Mouse (Mus musculus): Measurements from ENCODE around the gene Zbtb38.

Gene Zbtb38

GRCm38 (mm10) chr9:96731039-96731895 lies 21.4 kb downstream of the Zbtb38 start:
- no peak for DNase-seq (ENCODE audit: low read depth)

GRCm38 (mm10) chr9:96730311-96730625 lies 22.4 kb downstream of the Zbtb38 start:
- DNase-seq (ENCODE audit: low read depth) = no peak

GRCm38 (mm10) chr9:96729537-96730310 lies 22.9 kb downstream of the Zbtb38 start:
- DNase-seq (ENCODE audit: low read depth) = no peak

- DNase-seq (ENCODE audit: low read depth) = no peak
Measured at GRCm38 (mm10) chr9:96728338-96729162, 24.1 kb downstream of the Zbtb38 start.

- no peak for DNase-seq (ENCODE audit: low read depth)
Measured at GRCm38 (mm10) chr9:96727688-96728087, 24.9 kb downstream of the Zbtb38 start.

GRCm38 (mm10) chr9:96726336-96727131 lies 26.1 kb downstream of the Zbtb38 start:
- no peak for DNase-seq (ENCODE audit: low read depth)

- no peak for DNase-seq (ENCODE audit: low read depth)
Measured at GRCm38 (mm10) chr9:96725582-96726320, 26.9 kb downstream of the Zbtb38 start.

- no peak for DNase-seq (ENCODE audit: low read depth)
Measured at GRCm38 (mm10) chr9:96723650-96724049, 29.0 kb downstream of the Zbtb38 start.

GRCm38 (mm10) chr9:96721163-96721799 lies 31.4 kb downstream of the Zbtb38 start:
- no peak for DNase-seq (ENCODE audit: low read depth)

- peak; percentile 46 for DNase-seq (ENCODE audit: low read depth)
Measured at GRCm38 (mm10) chr9:96720510-96721162, 32.0 kb downstream of the Zbtb38 start.

GRCm38 (mm10) chr9:96719408-96720158 lies 33.0 kb downstream of the Zbtb38 start:
- DNase-seq (ENCODE audit: low read depth) = no peak

GRCm38 (mm10) chr9:96718888-96719287 lies 33.7 kb downstream of the Zbtb38 start:
- no peak for DNase-seq (ENCODE audit: low read depth)

- DNase-seq (ENCODE audit: low read depth) = no peak
Measured at GRCm38 (mm10) chr9:96718402-96718798, 34.2 kb downstream of the Zbtb38 start.

GRCm38 (mm10) chr9:96717698-96718401 lies 34.8 kb downstream of the Zbtb38 start:
- no peak for DNase-seq (ENCODE audit: low read depth)

GRCm38 (mm10) chr9:96716735-96717444 lies 35.7 kb downstream of the Zbtb38 start:
- no peak for DNase-seq (ENCODE audit: low read depth)

- no peak for DNase-seq (ENCODE audit: low read depth)
Measured at GRCm38 (mm10) chr9:96716136-96716535, 36.5 kb downstream of the Zbtb38 start.

- DNase-seq (ENCODE audit: low read depth) = no peak
Measured at GRCm38 (mm10) chr9:96715171-96715570, 37.5 kb downstream of the Zbtb38 start.
